Mouse (Mus musculus) liver, embryonic 14.5 days (tissue): Measurements from ENCODE around the gene Magi1. TPM values are rescaled to one million over a fixed set of nuclear protein-coding genes. Genes with fewer than 3 reads are reported as not detected.

Experiments
- ATAC-seq: fragments of 200-750 bp; cut with Nextera tagmentation; 2 replicates; pipeline ENCODE4 v1.8.0; 2017; ENCODE audit warnings: moderate number of reproducible peaks, mild to moderate bottlenecking, moderate library complexity; ENCODE audit not compliant: insufficient read depth
- DNase-seq, 3 experiments: peaks; one replicate each; pipeline ENCODE4 v3.0.0-alpha.2; 2012 to 2013; ENCODE audit warnings: low read depth in 3 of 3, low spot score in 3 of 3
- H3K27ac ChIP-seq: fragments of 300-500 bp; sonication (generic); 2 replicates; pipeline ENCODE4 v1.5.1; 2014; ENCODE audit warnings: moderate library complexity, mild to moderate bottlenecking, control low read depth, inconsistent platforms
- H3K27me3 ChIP-seq: fragments of 300-500 bp; sonication (generic); 2 replicates; pipeline ENCODE4 v1.6.1; 2014; ENCODE audit warnings: mild to moderate bottlenecking, low read length, moderate library complexity; ENCODE audit not compliant: control insufficient read depth, insufficient read depth
- H3K36me3 ChIP-seq: fragments of 300-500 bp; sonication (generic); replicated peaks from 2 replicates; pipeline ENCODE4 v1.6.1; 2014; ENCODE audit warnings: low read depth; ENCODE audit not compliant: control insufficient read depth, insufficient read depth
- H3K4me1 ChIP-seq, 2 experiments: fragments of 200-500 bp in 1 of 2; fragments of 300-500 bp in 1 of 2; sonication (generic) in 1 of 2; replicated peaks; 2 replicates each; pipeline ENCODE4 v1.6.1; 2012 to 2014; ENCODE audit warnings: antibody characterized with exemption in 1 of 2, inconsistent platforms in 1 of 2, low read length in 1 of 2; ENCODE audit not compliant: control insufficient read depth in 2 of 2, insufficient read depth in 2 of 2
- H3K4me2 ChIP-seq: fragments of 300-500 bp; sonication (generic); 2 replicates; pipeline ENCODE4 v1.6.1; 2014; ENCODE audit warnings: low read depth, mild to moderate bottlenecking, control low read depth, moderate library complexity
- H3K4me3 ChIP-seq, 2 experiments: fragments of 200-500 bp in 1 of 2; fragments of 300-500 bp in 1 of 2; sonication (generic) in 1 of 2; 2 replicates each; pipeline ENCODE4 v1.5.1; 2012 to 2014; ENCODE audit warnings: low read depth in 2 of 2, low read length in 2 of 2, mild to moderate bottlenecking in 2 of 2, control low read depth in 1 of 2, inconsistent platforms in 1 of 2, moderate library complexity in 1 of 2; ENCODE audit not compliant: insufficient read depth in 1 of 2
- H3K9ac ChIP-seq: fragments of 300-500 bp; sonication (generic); replicated peaks from 2 replicates; pipeline ENCODE4 v1.6.1; 2014; ENCODE audit warnings: mild to moderate bottlenecking, control low read depth, moderate library complexity
- H3K9me3 ChIP-seq: fragments of 300-500 bp; sonication (generic); 2 replicates; pipeline ENCODE4 v1.6.1; 2016; ENCODE audit warnings: low read length, mixed read lengths; ENCODE audit not compliant: control insufficient read depth
- CTCF ChIP-seq: IDR thresholded peaks from 2 replicates; pipeline ENCODE4 v1.5.1; 2016; ENCODE audit warnings: antibody characterized with exemption, low read depth, control low read depth
- EP300 ChIP-seq: IDR thresholded peaks from 2 replicates; pipeline ENCODE4 v1.6.1; 2016; ENCODE audit warnings: antibody characterized with exemption, low read depth
- WGBS: fragments of 180-500 bp; shearing (Covaris S2); extraction: QIAGEN DNeasy Blood & Tissue Kit; methylation state at CpG from one replicate; pipeline ENCODE4 v1.1.7; 2014; ENCODE audit not compliant: insufficient replicate concordance; 5-methylcytosine and 5-hydroxymethylcytosine counted together
- polyA plus RNA-seq, 2 experiments: library from polyadenylated mRNA; depleted of rRNA in 1 of 2; stranded (reverse) in 1 of 2; unstranded in 1 of 2; fragments of >200 nt; fragmentation: Nextera tagmentation in 1 of 2; extraction: Ambion mirVana in 1 of 2; gene quantifications; 2 replicates each; pipeline versions ENCODE4 v1.2.1 to v1.2.3; 2012 to 2014

The Magi1 gene
- polyA plus RNA-seq, 2 experiments: 1.1 to 1.3 TPM

DNA sequence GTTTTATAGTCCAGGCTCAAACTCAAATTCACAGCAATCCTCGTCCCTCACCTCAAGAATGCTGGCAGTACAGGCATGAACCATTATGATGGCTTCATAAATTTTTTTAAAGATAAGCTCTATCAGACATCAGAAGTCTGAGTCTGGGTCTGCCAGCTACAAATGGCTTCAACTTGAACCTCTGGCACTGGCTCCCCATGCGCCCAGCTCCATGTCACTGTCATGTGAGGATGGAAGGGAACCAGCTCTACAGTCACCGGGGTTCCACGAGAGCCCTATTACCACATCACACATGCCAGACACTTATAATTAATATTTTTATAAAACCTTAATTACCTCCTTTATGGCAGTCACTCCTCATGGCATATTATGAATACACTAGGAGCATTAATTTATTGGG is 51.9 kb downstream of the Magi1 start:
- no peak for TF ChIP-seq EP300
- TF ChIP-seq CTCF: no peak
- no peak overlapping the region for H3K4me3 ChIP-seq
- H3K27ac ChIP-seq: no peak overlapping the region
- DNase-seq: no peak
- H3K9ac ChIP-seq: no peak overlapping the region
- H3K27me3 ChIP-seq: no peaks in the 10 kb centered on the region
- no peak for ATAC-seq
- H3K36me3 ChIP-seq: no peaks in the 10 kb centered on the region
- WGBS: 54% methylated on average over 4 of the region's 4 CpGs
- no peaks in the 10 kb centered on the region for H3K9me3 ChIP-seq
- H3K4me2 ChIP-seq: no peak overlapping the region
- H3K4me1 ChIP-seq: peaks cover 0 to 6% of the 10 kb centered on the region in 2 experiments; a peak in 1 of 4 replicates

DNA sequence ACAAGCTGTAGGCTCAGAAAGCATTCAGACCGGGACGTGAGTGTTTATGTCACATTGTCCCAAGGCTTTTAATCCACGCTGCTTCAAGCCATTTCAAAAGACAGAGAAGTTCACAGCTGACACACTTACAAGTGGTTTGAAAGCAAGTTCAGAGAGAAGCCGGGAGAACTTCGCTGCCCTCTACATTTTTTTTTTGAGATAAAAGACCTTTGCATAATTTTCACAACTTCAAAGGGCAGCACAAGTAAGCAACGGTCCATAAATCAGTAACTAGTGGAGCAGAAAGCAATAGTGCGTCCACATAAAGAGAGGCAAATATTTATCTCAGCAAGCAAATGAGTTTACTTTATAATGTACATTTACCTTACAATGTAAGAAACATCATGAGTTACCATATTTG is 52.4 kb downstream of the Magi1 start:
- 45% methylated on average over 7 of the region's 7 CpGs for WGBS
- Histone ChIP-seq H3K9ac (no peak overlapping the region), H3K36me3 (no peaks in the 10 kb centered on the region), H3K4me3 (no peak overlapping the region), H3K4me2 (no peak overlapping the region), H3K4me1 (peaks cover 0 to 6% of the 10 kb centered on the region in 2 experiments; a peak in 1 of 4 replicates), H3K27ac (no peak overlapping the region), H3K27me3 (no peaks in the 10 kb centered on the region), H3K9me3 (no peaks in the 10 kb centered on the region)
- DNase-seq (no peak), ATAC-seq (no peak)
- TF ChIP-seq CTCF (no peak), EP300 (no peak)

DNA sequence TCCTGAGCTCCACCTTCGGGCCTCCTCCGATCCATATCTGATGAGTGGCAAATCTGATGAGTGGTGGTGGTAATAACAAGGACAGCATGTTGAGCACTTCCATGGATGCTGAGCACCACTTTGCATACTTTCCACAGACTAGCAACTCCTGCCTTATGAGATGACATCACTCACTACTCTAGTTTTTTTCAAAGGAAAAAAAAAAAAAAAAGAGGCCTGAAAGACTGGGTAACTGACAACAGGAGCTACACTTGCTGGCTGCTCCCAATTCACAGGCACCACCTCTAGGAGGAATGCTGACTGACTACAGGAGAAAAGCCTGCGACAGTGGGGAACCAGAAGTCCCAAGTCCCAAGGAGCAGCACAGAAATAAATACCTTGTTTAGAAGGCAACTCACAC is 52.8 kb downstream of the Magi1 start:
- no peak overlapping the region for H3K4me2 ChIP-seq

DNA sequence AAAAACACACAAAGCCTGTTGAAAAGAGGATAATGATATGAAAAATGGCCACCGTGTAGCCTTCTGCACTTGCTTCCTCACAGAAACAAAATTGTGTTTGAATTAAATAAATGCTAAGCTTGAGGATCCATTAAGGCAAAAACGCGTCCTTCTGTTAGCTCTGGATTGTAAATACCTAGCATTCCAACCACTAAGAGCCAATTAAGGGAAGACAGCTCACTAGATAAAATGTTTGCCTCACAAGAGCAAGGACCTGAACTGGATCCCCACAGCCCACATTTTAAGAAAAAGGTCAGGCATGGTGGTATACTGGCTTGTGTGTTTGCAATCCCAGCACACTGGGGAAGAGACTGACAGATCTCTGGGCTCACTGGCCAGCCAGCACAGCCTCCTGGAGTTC is 53.6 kb downstream of the Magi1 start:
- no peak overlapping the region for H3K9ac ChIP-seq
- DNase-seq: no peak
- H3K4me3 ChIP-seq: no peak overlapping the region
- TF ChIP-seq CTCF (no peak), EP300 (no peak)
- H3K4me2 ChIP-seq: no peak overlapping the region
- no peaks in the 10 kb centered on the region for H3K9me3 ChIP-seq
- H3K27me3 ChIP-seq: no peaks in the 10 kb centered on the region
- H3K27ac ChIP-seq: no peak overlapping the region
- H3K36me3 ChIP-seq: no peaks in the 10 kb centered on the region
- 35% methylated on average over 3 of the region's 3 CpGs for WGBS
- peaks cover 0 to 10% of the 10 kb centered on the region in 2 experiments; a peak in 2 of 4 replicates for H3K4me1 ChIP-seq
- ATAC-seq: no peak

More for the DNA sequence above, 52.8 kb downstream of the Magi1 start:
- 54% methylated on average over 3 of the region's 3 CpGs for WGBS
- no peak for DNase-seq
- no peak for TF ChIP-seq CTCF
- no peak for TF ChIP-seq EP300
- H3K27ac ChIP-seq: no peak overlapping the region
- H3K4me3 ChIP-seq: no peak overlapping the region
- no peaks in the 10 kb centered on the region for H3K36me3 ChIP-seq
- no peaks in the 10 kb centered on the region for H3K27me3 ChIP-seq
- peaks cover 0 to 6% of the 10 kb centered on the region in 2 experiments; a peak in 1 of 4 replicates for H3K4me1 ChIP-seq
- no peak for ATAC-seq
- no peaks in the 10 kb centered on the region for H3K9me3 ChIP-seq
- H3K9ac ChIP-seq: no peak overlapping the region

DNA sequence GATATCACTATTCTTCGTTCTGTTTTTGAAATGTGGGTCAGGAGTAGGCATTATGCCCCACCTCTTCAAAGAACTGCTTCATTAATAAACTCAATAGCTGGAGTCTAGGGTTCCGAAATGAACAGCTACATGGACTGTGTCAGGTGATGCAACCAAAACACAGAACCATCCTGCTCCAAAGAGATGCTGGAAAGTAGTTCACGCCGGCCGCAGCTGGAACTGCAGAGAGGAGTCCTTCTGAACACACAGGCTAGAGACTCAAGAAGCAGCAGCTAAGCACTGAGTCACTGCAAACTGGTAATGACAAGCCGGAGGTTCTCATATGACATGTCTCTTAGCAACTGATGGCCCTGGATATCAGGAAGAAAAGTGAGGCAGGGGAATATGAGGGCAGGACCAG is 57.5 kb downstream of the Magi1 start:
- WGBS: 59% methylated on average over 6 of the region's 6 CpGs
- H3K4me1 ChIP-seq: peaks cover 0 to 8% of the 10 kb centered on the region in 2 experiments; a peak in 2 of 4 replicates

More for the DNA sequence above, 57.5 kb downstream of the Magi1 start:
- TF ChIP-seq CTCF (no peak), EP300 (no peak)
- H3K36me3 ChIP-seq: no peaks in the 10 kb centered on the region
- no peak overlapping the region for H3K9ac ChIP-seq
- no peaks in the 10 kb centered on the region for H3K9me3 ChIP-seq
- H3K27ac ChIP-seq: no peak overlapping the region
- DNase-seq (no peak), ATAC-seq (no peak)
- H3K4me3 ChIP-seq: no peak overlapping the region
- no peak overlapping the region for H3K4me2 ChIP-seq
- no peaks in the 10 kb centered on the region for H3K27me3 ChIP-seq
